Mouse (Mus musculus): Measurements from ENCODE around the gene Tomm20.
A peak's percentile ranks its signal among the peaks of the same experiment; 100 is the strongest.

Tomm20 gene

GRCm38 (mm10) chr8:126962871-126963270, 17.2 kb upstream of the Tomm20 start:
- DNase-seq (ENCODE audit: low spot score in 2 of 2), result no peak

- no peak for DNase-seq (ENCODE audit: low spot score in 2 of 2)
Measured at GRCm38 (mm10) chr8:126961516-126961915, 15.9 kb upstream of the Tomm20 start.

- no peak for DNase-seq (ENCODE audit: low spot score in 2 of 2)
Measured at GRCm38 (mm10) chr8:126951900-126952636, 6.4 kb upstream of the Tomm20 start.

- DNase-seq (ENCODE audit: low spot score in 2 of 2), result no peak
Measured at GRCm38 (mm10) chr8:126949527-126949926, 3.9 kb upstream of the Tomm20 start.

- DNase-seq (ENCODE audit: low spot score in 2 of 2), result no peak
Measured at GRCm38 (mm10) chr8:126946444-126946843, 800 bp upstream of the Tomm20 start.

GRCm38 (mm10) chr8:126944781-126945691, 608 bp downstream of the Tomm20 start:
- DNase-seq (ENCODE audit: low spot score in 2 of 2), result peak; percentile 27 to 52

- DNase-seq (ENCODE audit: low spot score in 2 of 2), result no peak
Measured at GRCm38 (mm10) chr8:126943565-126943964, 2.1 kb downstream of the Tomm20 start.

GRCm38 (mm10) chr8:126937337-126937736, 8.3 kb downstream of the Tomm20 start:
- DNase-seq (ENCODE audit: low spot score in 2 of 2), result no peak

GRCm38 (mm10) chr8:126935932-126936331, 9.7 kb downstream of the Tomm20 start:
- no peak for DNase-seq (ENCODE audit: low spot score in 2 of 2)

- no peak for DNase-seq (ENCODE audit: low spot score in 2 of 2)
Measured at GRCm38 (mm10) chr8:126935387-126935786, 10.3 kb downstream of the Tomm20 start.

GRCm38 (mm10) chr8:126932656-126933055, 13.0 kb downstream of the Tomm20 start:
- no peak for DNase-seq (ENCODE audit: low spot score in 2 of 2)

GRCm38 (mm10) chr8:126932249-126932648, 13.4 kb downstream of the Tomm20 start:
- DNase-seq (ENCODE audit: low spot score in 2 of 2), result no peak

GRCm38 (mm10) chr8:126931720-126932119, 13.9 kb downstream of the Tomm20 start:
- no peak for DNase-seq (ENCODE audit: low spot score in 2 of 2)

- peak in 1 of 2 experiments; percentile 48 for DNase-seq (ENCODE audit: low spot score in 2 of 2)
Measured at GRCm38 (mm10) chr8:126929607-126930161, 16.0 kb downstream of the Tomm20 start.

GRCm38 (mm10) chr8:126928755-126929505, 16.7 kb downstream of the Tomm20 start:
- DNase-seq (ENCODE audit: low spot score in 2 of 2), result no peak

GRCm38 (mm10) chr8:126928028-126928427, 17.6 kb downstream of the Tomm20 start:
- no peak for DNase-seq (ENCODE audit: low spot score in 2 of 2)

- DNase-seq (ENCODE audit: low spot score in 2 of 2), result no peak
Measured at GRCm38 (mm10) chr8:126927058-126927457, 18.6 kb downstream of the Tomm20 start.

GRCm38 (mm10) chr8:126922981-126923380, 22.7 kb downstream of the Tomm20 start:
- DNase-seq (ENCODE audit: low spot score in 2 of 2), result no peak

GRCm38 (mm10) chr8:126921432-126921831, 24.2 kb downstream of the Tomm20 start:
- no peak for DNase-seq (ENCODE audit: low spot score in 2 of 2)

GRCm38 (mm10) chr8:126920845-126921244, 24.8 kb downstream of the Tomm20 start:
- DNase-seq (ENCODE audit: low spot score in 2 of 2), result peak; percentile 62 to 69

- no peak for DNase-seq (ENCODE audit: low spot score in 2 of 2)
Measured at GRCm38 (mm10) chr8:126920386-126920785, 25.3 kb downstream of the Tomm20 start.

- DNase-seq (ENCODE audit: low spot score in 2 of 2), result no peak
Measured at GRCm38 (mm10) chr8:126919703-126920102, 25.9 kb downstream of the Tomm20 start.
